Mouse (Mus musculus) C2C12 (cell line): ENCODE results near the gene Zfc3h1.

Source experiments
- CEBPB ChIP-seq: IDR thresholded peaks from one replicate; pipeline ENCODE4 v1.6.1; 2011; ENCODE audit warnings: low read depth, mild to moderate bottlenecking, control low read depth, moderate library complexity
- CTCF ChIP-seq: IDR thresholded peaks from one replicate; pipeline ENCODE4 v1.5.1; 2011; ENCODE audit not compliant: control insufficient read depth, insufficient read depth, insufficient read length
- MAX ChIP-seq: IDR thresholded peaks from one replicate; pipeline ENCODE4 v1.6.1; 2011; ENCODE audit warnings: mild to moderate bottlenecking, control low read depth
- MYOD1 ChIP-seq: IDR thresholded peaks from one replicate; pipeline ENCODE4 v1.6.1; 2011; ENCODE audit warnings: low read depth; ENCODE audit not compliant: control insufficient read depth, insufficient read length
- MYOG ChIP-seq: IDR thresholded peaks from one replicate; pipeline ENCODE4 v1.6.1; 2011; ENCODE audit not compliant: control insufficient read depth, insufficient read length; ENCODE audit errors: extremely low read depth

- TF ChIP-seq CTCF (no peak), MYOD1 (no peak), CEBPB (no peak), MYOG (no peak), MAX (no peak)
These were observed 84.3 kb downstream of the Zfc3h1 start for GRCm38 (mm10) chr10:115469040-115469439.
